Mouse (Mus musculus) cerebellum, adult 8-10 months (tissue): ENCODE measurements at regions not wholly inside any gene's neighbourhood (a gene's known extent, or its start where the extent isn't known, plus 50 kb on each side); places are given as distances from the start of the nearest gene placed in this dataset.

Source experiments
- DNase-seq: peaks from one replicate; pipeline ENCODE4 v3.0.0; 2022

DNA sequence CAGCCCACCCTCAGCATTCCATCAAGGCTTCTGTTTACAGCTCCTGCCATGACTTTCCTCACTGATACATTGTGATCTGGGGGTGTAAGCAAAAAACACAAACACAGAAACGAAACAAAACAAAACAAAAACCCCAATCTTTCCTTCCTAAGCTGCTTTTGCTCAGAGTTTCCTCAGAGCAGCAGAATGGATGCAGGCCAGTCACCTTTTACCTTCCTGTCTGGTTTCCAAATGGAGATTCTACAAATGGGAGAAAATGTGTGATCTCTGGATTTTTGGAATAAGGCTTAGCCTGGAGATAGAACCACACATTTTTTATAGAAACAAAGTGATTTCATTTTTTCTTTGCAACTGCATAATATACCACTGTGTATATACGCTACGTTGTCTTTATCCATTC is 204.8 kb downstream of the Plk2 start:
- DNase-seq, result no peak

DNA sequence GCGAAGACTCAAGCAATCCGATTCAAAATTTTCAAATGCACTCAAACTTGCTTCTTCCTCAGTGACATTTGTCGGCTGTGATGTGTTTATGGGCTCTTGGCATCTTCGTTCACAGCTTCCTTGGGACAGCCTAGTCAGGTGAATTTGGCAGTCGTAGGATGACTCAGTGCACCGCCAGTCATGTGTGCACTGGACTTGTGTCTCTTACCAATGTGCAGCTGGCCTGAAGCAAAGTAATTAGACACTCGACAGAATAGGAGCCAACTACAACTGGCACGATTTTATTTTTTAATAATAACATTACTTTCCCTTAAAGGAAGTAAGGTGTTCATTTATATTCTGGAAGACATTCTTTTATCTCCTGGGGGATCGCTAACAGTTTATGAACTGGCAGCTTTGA is 205.5 kb downstream of the Plk2 start:
- DNase-seq, result no peak

DNA sequence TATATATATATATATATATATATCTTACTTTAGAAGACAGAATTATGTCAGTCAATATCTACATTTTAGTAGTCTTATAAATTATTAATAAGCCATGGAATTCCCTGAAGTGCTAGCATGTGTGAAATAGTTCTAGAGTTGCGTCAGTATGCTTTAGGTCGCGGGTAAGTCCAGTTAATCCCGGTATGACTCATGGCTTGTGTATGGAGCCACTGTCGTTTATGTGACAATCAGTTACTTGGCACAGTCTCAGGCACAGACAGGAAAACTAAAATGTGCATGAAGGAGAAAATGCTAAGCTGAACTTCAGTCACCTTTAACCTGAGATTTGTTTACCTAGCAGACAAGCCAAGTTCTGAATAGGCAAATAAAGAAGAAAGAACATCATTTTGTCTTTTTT is 206.5 kb downstream of the Plk2 start:
- DNase-seq, result no peak

DNA sequence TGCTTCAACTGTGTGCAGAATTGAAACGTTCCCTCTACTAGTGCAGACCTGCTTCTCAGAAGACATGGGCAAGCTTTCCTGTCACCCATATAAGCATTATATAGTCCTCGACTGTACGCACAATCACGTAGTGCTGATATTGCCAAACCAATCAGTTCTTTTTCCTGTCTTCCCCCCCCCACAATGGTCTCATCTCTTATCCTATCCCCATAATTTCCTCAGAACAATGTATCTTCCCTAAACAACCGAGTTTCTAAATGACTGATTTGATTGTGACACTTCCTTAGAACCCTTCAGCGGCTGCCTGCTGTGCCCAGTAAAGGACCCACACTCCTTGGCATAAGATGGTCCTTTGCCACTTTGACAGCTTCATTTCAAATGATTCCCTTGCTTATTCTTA is 207.0 kb downstream of the Plk2 start:
- no peak for DNase-seq

DNA sequence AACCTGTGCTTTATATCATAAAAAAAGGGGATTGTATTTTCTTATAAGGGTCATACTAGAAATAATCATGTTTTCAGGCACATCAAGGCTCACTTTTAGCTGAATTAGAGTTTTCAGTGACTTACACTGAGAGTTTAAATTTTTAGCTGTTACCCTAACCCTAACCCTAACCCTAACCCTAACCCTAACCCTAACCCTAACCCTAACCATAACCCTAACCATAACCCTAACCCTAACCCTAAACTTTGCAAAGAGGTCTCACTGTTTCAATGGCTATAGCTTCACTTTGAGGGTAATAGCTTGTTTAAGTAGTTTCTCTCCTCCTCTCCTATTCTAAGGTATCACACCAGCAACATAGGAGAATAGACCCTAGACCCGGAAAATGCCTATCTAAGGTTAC is 208.0 kb downstream of the Plk2 start:
- no peak for DNase-seq

DNA sequence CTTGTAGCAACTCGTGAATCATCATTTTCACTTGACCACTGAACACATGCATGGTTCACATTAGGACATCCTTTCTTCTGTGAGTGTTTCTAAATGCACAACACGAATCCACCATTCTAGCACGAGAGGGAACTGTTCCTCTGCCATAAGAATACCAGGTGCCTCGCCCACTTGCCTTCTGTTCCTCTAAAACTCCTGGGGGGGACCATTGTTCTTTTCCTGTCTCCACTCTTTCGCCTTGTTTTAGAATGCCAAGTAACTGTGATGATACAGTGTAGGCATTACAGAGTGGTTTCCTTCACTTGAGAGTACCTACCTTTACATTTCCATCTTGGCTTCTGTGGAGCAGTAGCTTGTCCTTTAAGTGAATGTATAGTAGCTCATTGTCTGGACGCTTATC is 224.2 kb downstream of the Plk2 start:
- DNase-seq, result no peak

DNA sequence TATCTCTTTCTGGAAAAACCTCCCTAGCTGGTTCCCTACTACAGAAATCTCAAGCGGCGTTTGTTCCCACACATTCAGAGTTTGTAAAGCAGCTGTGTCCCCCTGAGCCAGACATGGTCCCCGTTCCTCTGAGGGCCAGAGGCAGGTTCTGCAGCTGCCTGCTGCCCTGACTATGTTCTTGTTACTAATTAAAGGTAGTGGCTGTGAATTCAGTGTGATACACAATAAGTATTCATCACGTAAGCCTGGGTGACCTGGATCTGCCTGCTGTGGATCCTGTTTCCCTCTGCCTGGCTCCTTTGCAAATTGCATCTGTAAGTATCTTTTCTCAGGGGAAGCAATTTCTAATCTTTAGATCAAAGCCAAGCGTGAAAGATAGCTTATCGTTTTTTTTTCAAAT is 232.3 kb downstream of the Plk2 start:
- no peak for DNase-seq

DNA sequence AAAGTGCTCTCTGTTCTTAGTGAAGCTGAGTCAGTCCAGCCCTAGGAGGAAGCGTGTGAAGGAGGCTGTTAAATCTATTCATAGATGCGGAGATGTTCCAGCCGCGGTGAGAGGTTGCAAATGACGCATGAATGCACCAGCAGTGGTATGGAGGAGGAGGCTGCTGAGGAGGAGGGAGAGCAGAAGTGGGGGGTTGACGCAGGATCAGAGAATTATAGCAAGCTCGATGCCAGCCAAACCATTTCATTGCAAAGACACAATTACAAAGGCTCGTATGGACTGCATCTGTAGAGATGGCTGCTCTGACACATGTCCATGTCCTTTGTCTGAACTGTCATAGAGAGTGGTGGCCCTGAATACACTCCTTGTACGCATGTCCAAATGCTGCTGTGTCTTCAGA is 232.9 kb downstream of the Plk2 start:
- DNase-seq, result no peak

DNA sequence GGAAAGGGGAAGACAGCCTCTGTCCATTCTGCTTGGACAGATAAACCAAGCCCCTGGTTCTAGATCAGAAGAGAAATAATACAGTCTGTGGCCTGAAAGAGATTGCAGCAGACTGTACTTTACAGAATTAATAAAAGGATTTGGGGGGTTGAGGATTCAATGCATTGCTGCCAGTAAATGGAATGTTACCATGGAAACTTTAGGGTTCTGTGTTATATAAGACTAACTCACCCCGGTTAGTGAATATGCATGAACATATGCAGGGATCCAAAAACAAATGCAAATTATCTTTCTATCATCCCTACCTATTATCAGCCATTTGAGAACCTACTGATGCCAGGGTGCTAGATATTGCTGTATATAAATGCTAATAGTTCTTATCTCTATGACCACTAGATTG is 233.4 kb downstream of the Plk2 start:
- no peak for DNase-seq

DNA sequence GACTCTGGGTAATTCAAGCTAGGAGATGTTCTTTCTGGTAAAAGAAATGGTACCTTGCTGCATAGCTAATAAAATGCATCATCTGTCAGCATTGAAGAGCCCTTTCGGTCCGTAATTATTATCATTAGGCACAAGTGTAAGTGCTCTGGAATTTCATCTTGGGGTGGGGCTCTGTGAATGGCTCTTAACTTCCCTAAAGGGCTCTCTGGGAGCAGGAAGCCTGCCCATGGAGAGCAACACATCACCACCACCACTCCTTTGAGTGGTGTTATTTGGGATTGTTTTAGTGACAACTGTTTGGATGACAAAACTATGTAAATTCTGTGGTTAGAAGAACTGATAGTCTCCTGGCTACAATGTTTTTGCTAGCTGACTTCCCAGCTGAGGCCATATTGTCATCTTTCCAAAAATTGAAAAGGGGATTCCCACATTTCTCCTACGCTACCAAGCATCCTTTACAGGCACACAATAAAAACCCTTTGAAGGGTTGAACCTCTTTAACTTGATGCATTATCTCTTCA is 238.5 kb downstream of the Plk2 start:
- DNase-seq, result no peak

DNA sequence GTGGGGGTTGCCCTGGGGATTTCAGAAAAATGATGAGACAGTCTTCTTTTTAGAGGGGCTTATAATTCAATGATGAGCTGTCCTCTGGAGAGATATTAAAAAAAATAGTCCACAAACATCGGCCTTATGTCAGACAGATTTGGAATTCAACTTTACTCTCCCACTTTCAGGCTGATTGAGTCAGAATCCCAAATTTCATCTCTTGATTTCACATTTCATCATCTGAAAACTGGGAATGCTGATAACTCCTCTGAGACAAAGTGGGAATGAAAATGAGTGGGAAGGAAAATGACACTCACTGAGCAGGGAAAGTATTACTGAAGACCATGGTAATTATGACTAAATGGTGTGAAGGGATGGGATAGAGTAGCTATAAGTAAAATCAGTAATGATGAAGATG is 239.1 kb downstream of the Plk2 start:
- DNase-seq, result no peak

DNA sequence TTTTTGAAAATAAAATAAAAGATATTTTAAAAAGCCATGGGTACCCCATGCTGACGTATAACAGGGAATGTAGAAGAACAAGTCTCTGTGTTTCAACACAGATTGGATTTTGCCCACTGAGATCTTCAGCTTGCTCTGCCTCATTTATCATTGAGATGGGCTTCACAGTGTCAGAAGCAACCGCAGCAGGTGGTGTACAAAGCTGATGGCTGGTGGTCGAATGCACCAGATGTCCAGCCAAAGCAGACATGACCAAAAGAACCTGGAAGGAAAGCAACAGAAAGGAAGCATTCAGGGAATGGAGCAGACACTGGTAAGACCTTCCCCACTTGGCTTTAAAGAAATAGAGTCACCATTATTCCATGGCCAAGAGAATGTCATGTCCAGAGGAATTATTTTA is 247.9 kb downstream of the Plk2 start:
- DNase-seq, result no peak

DNA sequence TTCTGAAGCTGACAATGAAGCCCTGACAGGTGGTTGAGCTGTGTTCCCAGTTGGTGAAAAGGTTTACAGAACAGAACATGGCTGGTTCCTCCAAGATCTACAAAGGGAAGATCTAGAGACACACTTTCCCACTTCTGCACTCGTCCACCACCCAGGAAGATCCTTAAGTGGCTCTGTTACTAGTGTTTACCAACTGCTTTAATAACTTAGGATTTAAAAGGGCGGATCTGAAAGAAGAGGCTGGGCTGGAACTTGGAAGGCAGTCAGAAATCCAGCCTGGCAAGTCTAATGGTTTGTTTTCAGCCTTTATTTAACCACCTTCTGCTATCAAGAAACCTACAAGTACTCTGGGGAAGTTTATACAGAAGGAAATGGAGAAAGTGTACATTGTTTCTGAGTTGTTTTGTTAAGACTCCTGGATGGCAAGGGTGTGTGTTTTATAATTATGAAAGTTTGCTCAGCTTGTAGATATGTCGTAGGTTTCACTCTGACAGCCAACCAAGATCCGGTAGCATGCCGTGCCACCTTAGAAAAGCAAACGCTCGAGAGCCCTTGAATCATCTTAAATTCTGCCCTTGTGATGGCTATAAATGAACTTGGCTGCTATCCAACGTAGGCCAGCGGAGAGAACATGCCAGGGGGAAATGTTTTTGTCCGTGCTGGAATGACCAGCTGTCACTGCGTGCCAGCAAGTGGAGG is 248.5 kb downstream of the Plk2 start:
- DNase-seq, result peak; percentile 11

DNA sequence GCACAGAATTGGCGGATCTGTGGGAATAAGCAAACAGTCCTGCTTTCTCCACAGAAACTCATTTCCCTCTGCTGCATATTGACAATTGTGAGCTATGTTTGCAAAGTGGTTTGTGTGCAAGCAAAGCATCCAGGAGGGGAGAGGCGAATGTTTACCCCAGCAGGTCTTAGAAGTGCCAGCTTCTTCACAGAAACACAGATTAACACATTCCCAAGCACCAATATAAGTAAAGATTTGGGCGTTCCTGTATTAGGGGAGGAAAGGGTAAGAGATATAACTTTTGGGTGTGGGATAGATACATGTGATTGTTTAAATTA is 249.0 kb downstream of the Plk2 start:
- no peak for DNase-seq

DNA sequence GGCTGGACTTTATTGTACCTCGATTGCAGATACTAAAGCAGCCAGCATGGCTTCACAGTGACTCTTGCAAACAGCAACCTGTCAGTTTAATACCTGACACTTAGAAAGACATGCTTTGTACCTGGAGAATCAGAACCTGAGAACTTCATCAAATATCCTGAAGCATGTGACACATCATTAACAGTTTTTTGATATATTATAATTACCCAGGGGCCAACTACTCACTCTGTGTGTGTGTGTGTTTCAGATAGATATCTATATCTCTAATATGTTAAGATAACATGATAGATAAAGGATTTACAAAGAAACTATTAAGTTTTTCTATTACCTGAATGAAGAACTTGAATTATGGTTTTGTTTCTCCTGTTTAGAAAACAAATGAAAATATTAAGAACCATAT is 254.5 kb downstream of the Plk2 start:
- DNase-seq, result no peak

DNA sequence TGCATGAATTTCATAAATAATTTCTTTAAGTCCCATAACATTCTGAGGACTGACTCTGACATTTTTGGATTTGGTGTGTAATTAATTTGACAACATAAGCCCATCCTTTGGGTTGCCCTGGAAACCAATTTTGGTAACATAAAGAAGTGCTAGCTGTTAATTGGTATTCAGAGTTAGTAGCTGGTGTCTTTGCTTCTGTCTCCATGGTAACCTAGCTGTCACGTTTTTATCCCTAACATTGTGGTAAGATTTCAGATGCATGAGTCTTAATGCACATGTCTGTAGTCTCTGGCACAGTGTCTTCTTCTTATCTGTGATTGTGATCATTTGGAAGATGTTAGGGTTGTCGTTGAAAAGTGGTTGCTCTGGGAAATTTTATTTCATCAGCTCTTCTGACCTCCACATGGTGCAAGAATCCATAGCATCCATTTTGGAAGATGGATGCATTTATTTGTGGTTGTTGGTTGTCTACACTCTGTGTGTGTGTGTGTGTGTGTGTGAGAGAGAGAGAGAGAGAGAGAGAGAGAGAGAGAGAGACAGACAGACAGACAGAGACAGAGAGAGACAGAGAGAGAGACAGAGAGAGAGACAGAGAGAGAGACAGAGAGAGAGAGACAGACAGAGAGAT is 255.1 kb downstream of the Plk2 start:
- no peak for DNase-seq

DNA sequence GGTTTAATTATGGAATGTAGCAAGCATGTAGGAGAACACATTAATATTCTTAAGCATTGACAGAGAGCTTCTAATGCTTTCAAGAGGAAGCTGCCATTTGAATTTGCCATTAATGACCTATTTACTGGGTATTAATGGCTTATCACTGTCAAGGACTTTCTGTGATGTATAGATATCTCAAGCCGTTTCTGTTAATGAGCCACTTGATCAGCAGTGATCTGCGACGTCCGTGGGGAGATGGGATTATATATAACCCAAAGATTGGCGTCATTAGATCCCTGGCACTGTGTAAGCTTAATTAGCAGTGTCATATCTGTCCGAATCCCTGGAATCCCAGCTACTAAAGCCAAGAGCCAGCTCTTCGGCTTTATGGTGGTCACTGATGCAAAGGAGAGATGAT is 257.4 kb downstream of the Plk2 start:
- DNase-seq, result no peak

DNA sequence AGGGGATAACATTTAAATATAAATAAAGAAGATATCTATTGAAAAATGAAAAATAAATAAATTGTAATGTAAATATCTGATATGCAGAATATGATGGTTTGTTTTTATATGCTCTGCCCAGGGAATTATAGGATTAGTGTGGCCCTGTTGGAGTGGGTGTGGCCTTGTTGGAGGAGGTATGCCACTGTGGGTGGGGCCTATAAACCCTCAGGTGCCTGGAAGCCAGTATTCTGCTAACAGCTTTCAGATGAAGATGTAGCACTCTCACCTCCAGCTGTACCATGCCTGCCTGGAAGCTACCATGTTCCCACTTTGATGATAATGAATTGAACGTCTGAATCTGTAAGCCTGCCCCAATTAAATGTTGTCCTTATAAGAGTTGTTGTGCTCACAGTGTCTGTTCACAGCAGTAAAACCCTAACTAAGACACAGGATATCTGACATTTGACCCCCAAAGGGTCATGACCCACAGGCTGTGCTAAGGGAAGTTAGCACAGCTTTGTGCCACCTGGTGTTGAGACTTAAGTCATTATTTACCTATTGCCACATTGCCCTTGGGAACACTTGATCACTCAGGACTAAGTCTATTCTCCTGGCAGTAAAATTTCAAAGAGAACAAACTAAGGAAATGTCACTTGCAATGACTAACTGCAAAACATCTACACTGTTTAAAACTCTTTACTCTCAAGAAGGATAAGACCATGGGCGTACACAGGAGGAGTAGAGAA is 270.4 kb downstream of the Plk2 start:
- DNase-seq, result no peak

DNA sequence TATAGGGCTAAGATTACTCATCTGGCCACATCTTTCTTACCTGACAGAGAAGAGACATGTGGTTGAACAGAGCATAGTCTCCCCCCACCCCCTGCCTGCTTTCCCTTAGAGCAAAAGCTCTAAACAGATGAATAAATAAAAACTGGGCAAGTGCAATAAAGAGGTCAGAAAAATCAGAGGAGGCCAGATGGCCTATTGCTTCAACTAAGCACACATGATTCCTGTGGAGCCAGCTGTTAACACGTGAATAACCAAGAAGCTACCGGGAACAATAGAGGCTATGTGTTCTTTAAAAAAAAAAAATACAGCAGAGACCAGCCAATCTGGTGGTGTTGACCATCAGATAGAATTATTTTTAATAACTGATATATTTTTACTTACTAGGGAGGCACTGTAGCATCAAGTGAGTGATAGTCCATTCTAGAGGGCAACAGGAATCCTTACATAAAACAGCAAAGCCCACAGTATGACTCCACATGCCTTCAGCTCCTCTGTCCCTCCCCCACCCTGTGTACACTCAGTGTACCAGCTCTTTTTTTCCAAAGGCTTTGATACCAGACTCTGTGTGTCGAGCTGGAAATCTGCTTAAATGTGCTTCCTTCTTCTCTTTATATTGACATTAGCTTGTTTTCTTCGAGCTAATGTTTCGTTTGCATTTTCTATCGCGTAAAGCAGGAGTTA is 272.6 kb downstream of the Plk2 start:
- no peak for DNase-seq

DNA sequence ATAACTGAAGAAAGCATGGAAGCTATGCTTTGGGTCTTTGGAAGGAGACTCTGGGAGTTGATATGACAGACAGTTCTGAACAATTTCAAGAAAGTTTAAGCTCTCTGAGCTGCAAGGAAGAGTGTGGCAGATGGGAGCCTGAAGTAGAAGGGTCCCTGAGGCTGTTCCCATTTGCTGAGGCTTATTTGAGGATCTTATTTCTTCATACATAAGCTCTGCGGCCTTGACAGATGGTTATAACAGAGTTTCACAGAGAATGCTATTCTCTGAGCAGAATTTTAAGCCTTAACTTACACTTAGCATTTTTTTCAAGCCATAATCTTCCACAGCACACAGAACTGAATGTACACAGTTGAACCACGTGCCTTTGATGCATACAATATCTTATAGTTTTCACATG is 278.7 kb downstream of the Plk2 start:
- DNase-seq, result no peak

DNA sequence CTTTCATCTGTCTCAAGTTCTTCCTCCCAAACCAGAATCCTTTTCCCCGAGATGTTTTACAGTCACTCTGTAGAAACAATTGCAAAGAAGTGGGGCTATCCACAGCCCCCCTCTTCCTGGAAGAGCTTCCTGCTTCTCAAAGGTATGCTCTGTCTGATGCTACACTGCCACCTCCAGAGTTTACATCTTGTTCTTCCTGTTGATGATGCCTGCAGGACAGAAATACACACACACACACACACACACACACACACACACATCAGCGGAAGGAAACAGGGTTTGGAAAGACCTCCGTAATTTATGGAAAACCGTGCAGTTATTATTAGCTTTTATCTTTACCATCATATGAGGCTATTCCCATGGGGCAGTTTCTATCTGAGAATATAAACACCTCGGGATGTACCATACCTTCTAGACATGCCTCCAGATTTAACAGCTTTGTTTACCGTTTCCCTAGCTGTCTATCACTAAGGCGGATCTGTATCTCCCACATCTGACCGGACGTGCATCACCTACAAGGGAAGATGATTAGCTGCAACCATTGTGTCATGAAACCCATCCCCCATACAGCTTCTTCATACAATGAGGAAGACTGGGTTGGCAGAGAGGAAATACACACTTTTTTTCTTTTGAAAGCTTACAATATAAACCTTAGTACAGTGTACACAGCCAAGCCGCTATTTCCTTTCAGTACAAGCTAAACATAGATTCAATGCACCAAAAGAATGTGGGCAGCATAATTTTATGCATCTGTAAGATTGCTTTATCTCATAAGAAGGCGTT is 288.6 kb downstream of the Plk2 start:
- DNase-seq, result no peak

DNA sequence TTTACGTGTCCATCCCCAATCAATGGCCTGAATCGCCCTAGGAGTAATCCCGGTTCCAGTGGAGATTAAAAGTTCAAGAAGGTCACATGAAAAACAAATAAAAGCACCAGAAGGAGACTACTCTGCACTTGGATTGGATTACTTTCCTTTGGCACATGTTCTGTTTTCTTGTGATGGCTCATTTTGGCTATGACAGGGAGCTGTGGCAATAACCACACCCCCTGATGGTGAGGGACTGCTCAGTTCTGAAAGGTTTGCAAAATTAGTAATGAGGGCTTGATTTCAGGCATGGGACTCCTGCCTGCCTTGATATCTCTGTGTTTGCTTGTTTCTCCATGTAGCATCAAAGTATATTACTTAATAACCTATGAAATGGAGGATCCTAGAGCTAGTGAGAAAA is 293.9 kb downstream of the Plk2 start:
- no peak for DNase-seq
